Mouse (Mus musculus): ENCODE measurements around the gene Nup93.

Gene Nup93

GRCm38 (mm10) chr8:94337559-94337958, 123.2 kb downstream of the Nup93 start:
- in situ Hi-C loops (cut with MboI; ENCODE audit: low pct_unique_long_range_greater_than_20kb in 1 of 2, low sequenced_read_pairs in 2 of 2, unreplicated experiment in 1 of 2), result loop anchor here (10.0 kb wide), 2 partner anchors 157 to 357 kb away; partner anchors contain the start of gene Pllp (in 1 of the 2)

GRCm38 (mm10) chr8:94340796-94341195, 126.4 kb downstream of the Nup93 start:
- in situ Hi-C loops (cut with MboI; ENCODE audit: low pct_unique_long_range_greater_than_20kb in 1 of 2, low sequenced_read_pairs in 2 of 2, unreplicated experiment in 1 of 2), result no loop called here

- in situ Hi-C loops (cut with MboI; ENCODE audit: low pct_unique_long_range_greater_than_20kb in 1 of 2, low sequenced_read_pairs in 2 of 2, unreplicated experiment in 1 of 2), result no loop called here
Observed at GRCm38 (mm10) chr8:94342691-94343090, 128.3 kb downstream of the Nup93 start.

GRCm38 (mm10) chr8:94343290-94343689, 128.9 kb downstream of the Nup93 start:
- in situ Hi-C loops (cut with MboI; ENCODE audit: low pct_unique_long_range_greater_than_20kb in 1 of 2, low sequenced_read_pairs in 2 of 2, unreplicated experiment in 1 of 2), result no loop called here

- in situ Hi-C loops (cut with MboI; ENCODE audit: low pct_unique_long_range_greater_than_20kb in 1 of 2, low sequenced_read_pairs in 2 of 2, unreplicated experiment in 1 of 2), result no loop called here
Observed at GRCm38 (mm10) chr8:94343778-94344320, 129.5 kb downstream of the Nup93 start.

- in situ Hi-C loops (cut with MboI; ENCODE audit: low pct_unique_long_range_greater_than_20kb in 1 of 2, low sequenced_read_pairs in 2 of 2, unreplicated experiment in 1 of 2), result no loop called here
Observed at GRCm38 (mm10) chr8:94345657-94346056, 131.3 kb downstream of the Nup93 start.

GRCm38 (mm10) chr8:94346264-94346663, 131.9 kb downstream of the Nup93 start:
- in situ Hi-C loops (cut with MboI; ENCODE audit: low pct_unique_long_range_greater_than_20kb in 1 of 2, low sequenced_read_pairs in 2 of 2, unreplicated experiment in 1 of 2), result no loop called here

GRCm38 (mm10) chr8:94348425-94348824, 134.1 kb downstream of the Nup93 start:
- in situ Hi-C loops (cut with MboI; ENCODE audit: low pct_unique_long_range_greater_than_20kb in 1 of 2, low sequenced_read_pairs in 2 of 2, unreplicated experiment in 1 of 2), result no loop called here

GRCm38 (mm10) chr8:94354069-94354531, 139.7 kb downstream of the Nup93 start:
- in situ Hi-C loops (cut with MboI; ENCODE audit: low pct_unique_long_range_greater_than_20kb in 1 of 2, low sequenced_read_pairs in 2 of 2, unreplicated experiment in 1 of 2), result no loop called here

- in situ Hi-C loops (cut with MboI; ENCODE audit: low pct_unique_long_range_greater_than_20kb in 1 of 2, low sequenced_read_pairs in 2 of 2, unreplicated experiment in 1 of 2), result no loop called here
Observed at GRCm38 (mm10) chr8:94354571-94354970, 140.2 kb downstream of the Nup93 start.

- in situ Hi-C loops (cut with MboI; ENCODE audit: low pct_unique_long_range_greater_than_20kb in 1 of 2, low sequenced_read_pairs in 2 of 2, unreplicated experiment in 1 of 2), result no loop called here
Observed at GRCm38 (mm10) chr8:94357220-94357619, 142.9 kb downstream of the Nup93 start.

GRCm38 (mm10) chr8:94358541-94358940, 144.2 kb downstream of the Nup93 start:
- in situ Hi-C loops (cut with MboI; ENCODE audit: low pct_unique_long_range_greater_than_20kb in 1 of 2, low sequenced_read_pairs in 2 of 2, unreplicated experiment in 1 of 2), result no loop called here

GRCm38 (mm10) chr8:94361774-94362431, 147.5 kb downstream of the Nup93 start:
- in situ Hi-C loops (cut with MboI; ENCODE audit: low pct_unique_long_range_greater_than_20kb in 1 of 2, low sequenced_read_pairs in 2 of 2, unreplicated experiment in 1 of 2), result no loop called here

GRCm38 (mm10) chr8:94362607-94363239, 148.4 kb downstream of the Nup93 start:
- in situ Hi-C loops (cut with MboI; ENCODE audit: low pct_unique_long_range_greater_than_20kb in 1 of 2, low sequenced_read_pairs in 2 of 2, unreplicated experiment in 1 of 2), result no loop called here

GRCm38 (mm10) chr8:94363288-94363688, 148.9 kb downstream of the Nup93 start:
- in situ Hi-C loops (cut with MboI; ENCODE audit: low pct_unique_long_range_greater_than_20kb in 1 of 2, low sequenced_read_pairs in 2 of 2, unreplicated experiment in 1 of 2), result no loop called here

GRCm38 (mm10) chr8:94363906-94364305, 149.5 kb downstream of the Nup93 start:
- in situ Hi-C loops (cut with MboI; ENCODE audit: low pct_unique_long_range_greater_than_20kb in 1 of 2, low sequenced_read_pairs in 2 of 2, unreplicated experiment in 1 of 2), result no loop called here

- in situ Hi-C loops (cut with MboI; ENCODE audit: low pct_unique_long_range_greater_than_20kb in 1 of 2, low sequenced_read_pairs in 2 of 2, unreplicated experiment in 1 of 2), result no loop called here
Observed at GRCm38 (mm10) chr8:94364686-94365312, 150.4 kb downstream of the Nup93 start.

GRCm38 (mm10) chr8:94365410-94365981, 151.1 kb downstream of the Nup93 start:
- in situ Hi-C loops (cut with MboI; ENCODE audit: low pct_unique_long_range_greater_than_20kb in 1 of 2, low sequenced_read_pairs in 2 of 2, unreplicated experiment in 1 of 2), result no loop called here

Data from mouse embryonic stem cell (cell line).